Mouse (Mus musculus) lung, adult 2 months (tissue): ENCODE results near the gene Maml2.

Experiments used
- CTCF ChIP-seq: fragments of 200-500 bp; IDR thresholded peaks from 2 replicates; pipeline ENCODE4 v1.5.1; 2011; ENCODE audit warnings: mild to moderate bottlenecking, low read length, control low read depth; ENCODE audit not compliant: insufficient read depth
- POLR2A ChIP-seq: fragments of 200-500 bp; IDR thresholded peaks from 2 replicates; pipeline ENCODE4 v1.6.1; 2011; ENCODE audit warnings: low read depth, mild to moderate bottlenecking, control low read depth, low read length, borderline replicate concordance; ENCODE audit errors: extremely low read depth

GRCm38 (mm10) chr9:13694293-13694692 is 396.5 kb downstream of the Maml2 start:
- no peak for TF ChIP-seq POLR2A
- no peak for TF ChIP-seq CTCF
